Mouse (Mus musculus) olfactory bulb, adult 2 months (tissue): ENCODE results near the gene Cdkl3. TPM values are rescaled to one million over a fixed set of nuclear protein-coding genes. Genes with fewer than 3 reads are reported as not detected.

Source experiments
- H3K27ac ChIP-seq: fragments of 200-500 bp; 2 replicates; pipeline ENCODE4 v1.5.1; 2012; ENCODE audit warnings: low read depth, low read length; ENCODE audit not compliant: insufficient read depth
- H3K4me1 ChIP-seq: fragments of 200-500 bp; 2 replicates; pipeline ENCODE4 v1.6.1; 2012; ENCODE audit warnings: low read length; ENCODE audit not compliant: control insufficient read depth, insufficient read depth
- H3K4me3 ChIP-seq: fragments of 200-500 bp; 2 replicates; pipeline ENCODE4 v1.5.1; 2012; ENCODE audit warnings: mild to moderate bottlenecking, low read depth, low read length, moderate library complexity; ENCODE audit not compliant: insufficient read depth
- CTCF ChIP-seq: fragments of 200-500 bp; IDR thresholded peaks from 2 replicates; pipeline ENCODE4 v1.5.1; 2012; ENCODE audit warnings: low read depth, mild to moderate bottlenecking, low read length, moderate library complexity; ENCODE audit not compliant: insufficient read depth
- POLR2A ChIP-seq: fragments of 200-500 bp; IDR thresholded peaks from 2 replicates; pipeline ENCODE4 v1.6.1; 2012; ENCODE audit warnings: mild to moderate bottlenecking, low read depth, low read length, moderate library complexity; ENCODE audit not compliant: insufficient read depth
- WGBS: fragments of 180-500 bp; shearing (Covaris S2); methylation state at CpG from one replicate; pipeline ENCODE4 v1.1.7; 2018; 5-methylcytosine and 5-hydroxymethylcytosine counted together
- polyA plus RNA-seq: library from polyadenylated mRNA; stranded (reverse); fragments of >200 nt; gene quantifications from 2 replicates; pipeline ENCODE4 v1.2.4, GENCODE M21; 2012; ENCODE audit warnings: low replicate concordance; ENCODE audit not compliant: missing spikeins, insufficient read depth, insufficient read length

Cdkl3 gene
- polyA plus RNA-seq, 1 experiment = not detected

DNA sequence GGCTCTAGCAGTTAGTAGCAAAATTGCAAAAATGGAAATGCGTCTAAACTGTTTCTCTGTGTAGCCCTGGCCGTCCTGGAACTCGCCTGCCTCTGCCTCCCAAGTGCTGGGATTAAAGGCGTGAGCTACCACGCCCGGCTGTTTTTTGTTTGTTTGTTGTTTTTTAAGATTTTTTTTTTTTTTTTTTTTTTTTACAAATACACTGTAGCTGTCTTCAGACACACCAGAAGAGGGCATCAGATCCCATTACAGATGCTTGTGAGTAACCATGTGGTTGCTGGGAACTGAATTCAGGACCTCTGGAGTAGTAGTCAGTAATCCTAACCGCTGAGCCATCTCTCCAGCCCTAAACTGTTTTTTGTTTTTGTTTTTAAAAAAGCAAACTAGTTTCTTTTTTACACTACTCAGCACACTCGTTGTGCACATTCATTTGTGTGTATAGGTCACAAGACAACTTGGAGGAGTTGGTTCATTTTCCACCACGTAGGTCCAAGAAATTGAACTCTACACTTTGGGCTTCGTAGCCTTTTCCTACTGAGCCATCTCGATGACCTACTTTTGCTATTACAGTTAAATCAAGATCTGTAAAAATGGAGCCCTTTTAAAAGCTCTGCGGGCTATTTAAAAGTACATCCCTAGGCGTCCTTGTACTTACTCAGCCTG, 1.0 kb upstream of the Cdkl3 start:
- TF ChIP-seq CTCF (no peak), POLR2A (no peak)
- H3K27ac ChIP-seq = no peak overlapping the region
- no peak overlapping the region for H3K4me3 ChIP-seq
- peaks cover 3% of the 10 kb centered on the region; the same call in 1 of the 2 replicates for H3K4me1 ChIP-seq
- 72% methylated on average over 13 of the region's 13 CpGs for WGBS

DNA sequence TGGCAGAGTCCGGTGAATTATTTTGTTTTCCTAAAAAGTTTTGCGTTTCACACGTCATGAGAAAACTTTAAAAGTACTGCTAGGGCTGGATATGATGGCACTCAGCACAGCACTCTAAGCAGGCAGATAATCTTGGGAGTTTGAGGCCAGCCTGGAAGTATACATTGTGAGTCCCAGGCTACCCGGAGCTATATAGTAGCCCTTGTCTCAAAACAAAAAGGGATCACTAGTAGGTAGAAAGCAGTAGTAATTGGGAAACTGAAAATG, 583 bp upstream of the Cdkl3 start:
- Histone ChIP-seq H3K4me1 (peaks cover 3% of the 10 kb centered on the region; the same call in 1 of the 2 replicates), H3K27ac (peak overlapping the region; percentile 90; the same call in 1 of the 2 replicates), H3K4me3 (no peak overlapping the region)
- TF ChIP-seq POLR2A (no peak), CTCF (no peak)
- WGBS = 10% methylated on average over 4 of the region's 4 CpGs

DNA sequence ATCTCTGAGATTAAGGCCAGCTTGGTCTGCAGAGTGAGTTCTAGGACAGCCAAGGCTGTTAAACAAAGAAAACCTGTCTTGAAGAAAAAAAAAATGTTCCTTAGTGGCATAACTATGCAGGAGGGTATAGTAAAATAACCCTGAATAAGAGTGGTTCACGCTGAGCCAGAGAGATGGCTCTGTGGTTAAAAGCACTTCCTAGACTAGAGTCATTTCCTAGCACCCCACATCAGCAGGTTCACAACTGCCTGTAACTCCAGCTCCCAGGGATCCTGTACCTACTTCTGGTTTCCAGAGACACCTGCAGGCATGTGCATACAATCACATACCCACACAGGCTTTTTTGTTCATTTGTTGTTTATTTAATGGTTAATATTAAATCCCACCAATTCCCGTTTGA, 1.6 kb downstream of the Cdkl3 start:
- no peak overlapping the region for H3K27ac ChIP-seq
- 56% methylated on average over 2 of the region's 2 CpGs for WGBS
- H3K4me1 ChIP-seq = peaks cover 3% of the 10 kb centered on the region; the same call in 1 of the 2 replicates
- TF ChIP-seq CTCF = no peak
- TF ChIP-seq POLR2A = no peak
- no peak overlapping the region for H3K4me3 ChIP-seq

DNA sequence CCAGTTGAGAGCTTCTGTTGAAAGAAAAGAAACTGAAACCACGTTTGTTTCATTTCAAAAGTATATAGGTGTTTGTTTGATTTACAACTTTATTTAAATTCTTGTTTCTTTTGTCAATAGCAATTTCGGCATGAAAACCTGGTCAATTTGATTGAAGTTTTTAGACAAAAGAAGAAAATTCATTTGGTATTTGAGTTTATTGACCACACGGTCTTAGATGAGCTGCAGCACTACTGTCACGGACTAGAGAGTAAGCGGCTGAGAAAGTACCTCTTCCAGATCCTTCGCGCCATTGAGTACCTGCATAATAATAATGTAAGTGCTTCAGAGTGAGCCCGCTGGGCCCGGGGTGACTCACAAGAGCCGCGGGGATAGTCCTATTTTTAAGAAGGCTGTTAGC, 7.0 kb downstream of the Cdkl3 start:
- Histone ChIP-seq H3K4me3 (no peak overlapping the region), H3K4me1 (0 out of 2 replicates have a peak, but pooled peaks cover 2% of the 10 kb centered on the region), H3K27ac (no peak overlapping the region)
- WGBS = 52% methylated on average over 11 of the region's 11 CpGs
- no peak for TF ChIP-seq CTCF
- TF ChIP-seq POLR2A = no peak

DNA sequence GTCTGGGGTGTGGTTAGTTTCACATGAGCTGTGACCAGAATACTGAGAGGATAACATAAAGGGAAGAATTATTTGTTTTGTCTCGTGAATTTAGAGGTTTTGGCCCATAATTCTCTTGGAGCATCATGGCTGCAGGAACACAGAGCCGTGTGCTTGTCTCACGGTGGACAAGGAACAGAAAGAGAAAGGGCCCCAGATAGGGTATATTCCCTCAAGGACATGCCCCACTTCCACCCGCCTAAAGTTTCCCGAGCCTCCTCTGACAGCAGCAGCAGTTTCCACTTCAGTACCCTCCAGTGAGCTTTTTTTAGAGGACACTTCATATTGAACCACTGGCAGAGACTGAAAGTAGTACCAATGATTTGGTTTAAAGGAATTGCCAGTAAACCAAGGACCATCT, 7.5 kb downstream of the Cdkl3 start:
- WGBS = 52% methylated on average over 5 of the region's 5 CpGs
- Histone ChIP-seq H3K4me3 (no peak overlapping the region), H3K27ac (0 out of 2 replicates have a peak overlapping the region, but pooled peaks have one; percentile 50), H3K4me1 (0 out of 2 replicates have a peak, but pooled peaks cover 2% of the 10 kb centered on the region)
- TF ChIP-seq CTCF = no peak
- no peak for TF ChIP-seq POLR2A

DNA sequence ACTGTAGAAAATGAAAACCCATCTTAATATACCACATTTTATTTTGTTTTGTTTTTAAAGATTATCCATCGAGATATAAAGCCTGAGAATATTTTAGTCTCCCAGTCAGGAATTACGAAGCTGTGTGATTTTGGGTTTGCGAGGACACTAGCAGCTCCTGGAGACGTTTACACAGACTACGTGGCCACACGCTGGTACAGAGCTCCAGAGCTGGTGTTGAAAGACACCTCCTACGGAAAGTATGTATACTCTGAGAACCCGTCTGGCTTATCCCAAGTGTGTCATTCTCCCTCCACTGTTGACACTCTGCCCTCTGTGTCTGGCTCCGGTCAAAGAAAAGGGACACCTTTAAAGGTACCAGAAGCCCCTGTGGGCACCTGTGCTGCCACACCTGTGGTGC, 14.2 kb downstream of the Cdkl3 start:
- H3K27ac ChIP-seq = no peak overlapping the region
- no peak overlapping the region for H3K4me3 ChIP-seq
- no peak for TF ChIP-seq CTCF
- no peak for TF ChIP-seq POLR2A
- no peaks in the 10 kb centered on the region for H3K4me1 ChIP-seq
- 88% methylated on average over 9 of the region's 9 CpGs for WGBS

DNA sequence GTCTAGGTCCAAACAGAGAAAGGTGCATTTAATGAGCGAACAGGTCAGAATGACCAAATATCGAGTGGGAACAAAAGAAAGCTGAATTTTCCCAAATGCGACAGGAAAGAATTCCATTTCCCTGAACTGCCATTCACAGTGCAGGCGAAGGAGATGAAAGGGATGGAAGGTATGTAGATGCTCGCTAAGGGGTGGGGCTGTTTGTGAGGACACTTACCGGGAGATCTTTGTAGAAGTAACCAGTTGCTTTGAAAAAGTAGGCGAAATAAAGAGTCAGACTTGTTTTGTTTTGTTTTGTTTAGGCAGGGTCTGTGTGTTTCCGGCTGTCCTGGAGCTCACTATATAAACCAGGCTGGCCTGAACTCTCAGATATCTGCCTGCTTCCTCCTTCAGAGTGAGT, 28.3 kb downstream of the Cdkl3 start:
- no peaks in the 10 kb centered on the region for H3K4me1 ChIP-seq
- H3K4me3 ChIP-seq = no peak overlapping the region
- H3K27ac ChIP-seq = no peak overlapping the region
- no peak for TF ChIP-seq CTCF
- no peak for TF ChIP-seq POLR2A
- 78% methylated on average over 8 of the region's 8 CpGs for WGBS

DNA sequence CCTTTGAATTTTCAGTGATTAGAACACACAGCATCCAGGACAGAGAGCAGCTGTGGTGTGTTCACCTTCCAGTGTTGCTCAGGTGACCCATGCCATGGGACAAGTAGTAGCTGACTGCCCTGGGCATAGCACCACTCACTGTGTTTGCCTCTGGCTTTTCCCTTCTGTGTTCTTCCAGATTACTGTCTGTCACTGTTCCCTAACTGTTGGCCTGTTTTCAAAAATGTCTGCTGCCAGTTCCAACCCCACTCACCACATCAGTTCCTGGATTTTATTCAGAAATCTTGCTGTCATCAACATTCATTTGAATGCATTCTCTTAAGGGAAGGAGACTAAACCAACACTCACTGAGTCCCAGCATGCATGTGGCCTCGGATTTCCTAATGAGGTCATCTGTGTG, 29.9 kb downstream of the Cdkl3 start:
- no peak for TF ChIP-seq POLR2A
- TF ChIP-seq CTCF = no peak
- H3K4me1 ChIP-seq = no peaks in the 10 kb centered on the region
- H3K4me3 ChIP-seq = no peak overlapping the region
- 78% methylated on average over 1 of the region's 1 CpGs for WGBS
- no peak overlapping the region for H3K27ac ChIP-seq

DNA sequence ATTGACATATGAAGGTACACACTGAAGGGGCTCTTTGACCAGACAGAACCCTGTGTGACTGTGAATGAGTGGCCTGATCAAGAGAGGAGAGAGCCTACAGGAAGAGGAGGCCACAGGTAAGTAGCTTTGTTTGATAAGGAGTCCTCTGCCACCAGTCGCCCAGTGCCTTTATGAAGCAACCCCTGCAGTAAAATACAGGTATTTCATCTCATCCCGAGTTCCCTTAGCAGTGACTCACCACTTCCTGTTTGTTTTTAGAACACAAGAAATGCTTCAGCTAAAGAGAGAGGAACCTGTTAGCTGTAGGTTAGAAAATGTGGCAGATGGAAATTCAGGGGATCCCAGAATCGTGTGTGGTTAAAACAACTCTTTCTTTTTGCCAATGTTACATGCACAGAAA, 31.9 kb downstream of the Cdkl3 start:
- 60% methylated on average over 3 of the region's 3 CpGs for WGBS
- Histone ChIP-seq H3K27ac (no peak overlapping the region), H3K4me3 (no peak overlapping the region), H3K4me1 (no peaks in the 10 kb centered on the region)
- TF ChIP-seq POLR2A = no peak
- no peak for TF ChIP-seq CTCF

DNA sequence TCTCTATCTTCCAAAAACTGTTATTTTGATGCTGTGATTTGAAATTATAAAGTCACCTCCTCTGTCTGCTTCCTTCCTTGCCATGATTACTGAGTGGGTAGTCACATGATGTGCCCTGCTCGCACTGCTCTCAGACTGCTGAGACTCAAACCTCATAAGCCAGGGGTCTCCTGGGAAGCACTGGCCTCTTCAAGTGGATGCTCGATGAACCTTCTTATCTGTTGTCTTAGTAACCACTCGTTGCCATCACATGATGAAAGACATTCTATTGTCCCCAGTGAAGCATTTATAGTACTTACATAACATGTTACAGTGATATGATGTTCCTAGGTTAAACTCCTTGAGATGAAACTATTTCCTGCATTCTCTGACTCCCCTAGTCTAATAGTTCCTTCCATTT, 33.6 kb downstream of the Cdkl3 start:
- Histone ChIP-seq H3K4me3 (no peak overlapping the region), H3K27ac (no peak overlapping the region), H3K4me1 (no peaks in the 10 kb centered on the region)
- WGBS = 68% methylated on average over 3 of the region's 3 CpGs
- TF ChIP-seq POLR2A = no peak
- no peak for TF ChIP-seq CTCF
